Comparison of ENCODE assay signal across 8 mouse cellular contexts in genomic region chr7:25755468-25755833, GRCm38 (mm10). TPM values are rescaled to one million over a fixed set of nuclear protein-coding genes. Genes with fewer than 3 reads are reported as not detected.
DNase-seq lines count a peak whose midpoint lies in the region; ATAC-seq and TF ChIP-seq lines count a peak whose summit lies in the region.

No protein-coding gene starts in this region.

- peak overlapping the region; percentile 95 for H3K4me2 ChIP-seq in heart, embryonic 11.5 days
- H3K4me2 ChIP-seq in hindbrain, postnatal 0 days (ENCODE audit: low read depth, low read length): peak overlapping the region; percentile 99
- H3K4me2 ChIP-seq in lung, embryonic 15.5 days: peak overlapping the region; percentile 89

- no peaks in the 10 kb centered on the region for H3K9me3 ChIP-seq in heart, embryonic 11.5 days (replicated peaks; ENCODE audit: control insufficient read depth, low read length)
- no peaks in the 10 kb centered on the region for H3K9me3 ChIP-seq in hindbrain, postnatal 0 days (ENCODE audit: low read length)
- H3K9me3 ChIP-seq in lung, embryonic 15.5 days: no peaks in the 10 kb centered on the region

- POLR2A ChIA-PET in Patski (lab: Charles Lee): interaction anchor here (0.9 to 1.0 kb wide), 2 partner anchors 26 to 56 kb away, joined by 3 to 6 read pairs; no protein-coding TSS in a partner anchor

- TF ChIP-seq CTCF in Patski (IDR thresholded peaks at IDR 0.05): no peak
- TF ChIP-seq CTCF in hindbrain, postnatal 0 days (IDR thresholded peaks at IDR 0.05; ENCODE audit: low read depth): no peak

- H3K4me1 ChIP-seq in heart, embryonic 11.5 days (ENCODE audit: control insufficient read depth, insufficient read depth, low read length): peaks cover 16% of the 10 kb centered on the region
- peaks cover 16% of the 10 kb centered on the region for H3K4me1 ChIP-seq in hindbrain, postnatal 0 days (ENCODE audit: insufficient read depth, low read length)
- H3K4me1 ChIP-seq in lung, embryonic 15.5 days: peaks cover 20% of the 10 kb centered on the region

- CTCF ChIA-PET in Patski (lab: Charles Lee): interaction anchor here (0.6 to 3.2 kb wide), 3 partner anchors 28 to 50 kb away, joined by 3 to 22 read pairs (median 3); no protein-coding TSS in a partner anchor

- in situ Hi-C loops in Patski (cut with MboI; ENCODE audit: low pct_unique_long_range_greater_than_20kb): loop anchor here (5.0 kb wide), 1 partner anchor 37 kb away; no protein-coding TSS in a partner anchor

- peak overlapping the region; percentile 93 for H3K4me3 ChIP-seq in heart, embryonic 11.5 days (ENCODE audit: low read depth, low read length)
- peak overlapping the region; percentile 98 for H3K4me3 ChIP-seq in hindbrain, postnatal 0 days (ENCODE audit: low read length)
- H3K4me3 ChIP-seq in lung, embryonic 15.5 days: peak overlapping the region; percentile 95

- H3K9ac ChIP-seq in heart, embryonic 11.5 days (ENCODE audit: low read depth, low read length): peak overlapping the region; percentile 68
- peak overlapping the region; percentile 29 for H3K9ac ChIP-seq in hindbrain, postnatal 0 days (replicated peaks; ENCODE audit: low read length)
- peak overlapping the region; percentile 99 for H3K9ac ChIP-seq in lung, embryonic 15.5 days

- no peak for DNase-seq in heart, adult 11 months
- no peak for DNase-seq in Patski (ENCODE audit: low read depth, low spot score)
- peak; percentile 40 for DNase-seq in fat pad, adult 2 months (ENCODE audit: extremely low read depth, low read depth, low spot score)
- DNase-seq in hindbrain, postnatal 0 days (ENCODE audit: low spot score): peak; percentile 87
- DNase-seq in ovary, adult 18-20 months (ENCODE audit: low spot score): peak; percentile 40
- DNase-seq in retina, embryonic 14.5 days (ENCODE audit: low spot score): no peak

- under 1% methylated on average over 15 of the region's 15 CpGs for WGBS in heart, embryonic 11.5 days (ENCODE audit: insufficient replicate concordance)
- WGBS in hindbrain, postnatal 0 days: under 1% methylated on average over 15 of the region's 15 CpGs
- under 1% methylated on average over 15 of the region's 15 CpGs for WGBS in lung, embryonic 15.5 days

- H3K36me3 ChIP-seq in heart, embryonic 11.5 days (ENCODE audit: control insufficient read depth, insufficient read depth, low read length): peaks cover 6% of the 10 kb centered on the region
- peaks cover 6% of the 10 kb centered on the region; the same call in 1 of the 2 replicates for H3K36me3 ChIP-seq in hindbrain, postnatal 0 days (ENCODE audit: insufficient read depth, low read length)
- H3K36me3 ChIP-seq in lung, embryonic 15.5 days: peaks cover 21% of the 10 kb centered on the region

- ATAC-seq in heart, embryonic 11.5 days (replicated peaks; ENCODE audit: insufficient number of reproducible peaks, low FRiP score, low TSS enrichment): peak; percentile 36
- ATAC-seq in Patski: peak; percentile 54
- ATAC-seq in hindbrain, postnatal 0 days: peak; percentile 61
- peak; percentile 31; the same call in 1 of the 2 replicates for ATAC-seq in lung, embryonic 15.5 days (ENCODE audit: borderline replicate concordance, extremely low read depth, low FRiP score, low TSS enrichment)

- H3K27ac ChIP-seq in heart, embryonic 11.5 days (ENCODE audit: low read depth, low read length): peak overlapping the region; percentile 90
- peak overlapping the region; percentile 99 for H3K27ac ChIP-seq in hindbrain, postnatal 0 days
- peak overlapping the region; percentile 97 for H3K27ac ChIP-seq in lung, embryonic 15.5 days

- no peaks in the 10 kb centered on the region for H3K27me3 ChIP-seq in heart, embryonic 11.5 days (ENCODE audit: control insufficient read depth, insufficient read depth, low read length)
- H3K27me3 ChIP-seq in Patski: no peaks in the 10 kb centered on the region
- no peaks in the 10 kb centered on the region for H3K27me3 ChIP-seq in hindbrain, postnatal 0 days (ENCODE audit: insufficient read depth, low read length)
- H3K27me3 ChIP-seq in lung, embryonic 15.5 days: no peaks in the 10 kb centered on the region

RNA-seq across cellular contexts. Expression of gene Hnrnpul1, which starts 0.9 kb away (rescaled TPM):
- 47.7 and 53.3 TPM in 2 replicates for polyA plus RNA-seq in heart, embryonic 11.5 days (2014; fragmentation: Nextera tagmentation; extraction: Ambion mirVana)
- polyA plus RNA-seq in Patski (2021): 123 TPM
- total RNA-seq in hindbrain, postnatal 0 days (2014; rRNA removed): 116 and 128 TPM in 2 replicates
- 43.4 and 44.6 TPM in 2 replicates for polyA plus RNA-seq in hindbrain, postnatal 0 days (2015; fragmentation: Nextera tagmentation; extraction: Ambion mirVana)
- polyA plus RNA-seq in lung, embryonic 15.5 days (2015; fragmentation: Nextera tagmentation; extraction: Ambion mirVana): 56.9 and 58.5 TPM in 2 replicates

RNA-seq across cellular contexts. Expression of gene Axl, which starts 33.1 kb away (rescaled TPM):
- 53.6 and 54.5 TPM in 2 replicates for polyA plus RNA-seq in heart, embryonic 11.5 days (2014; fragmentation: Nextera tagmentation; extraction: Ambion mirVana)
- 473 TPM for polyA plus RNA-seq in Patski (2021)
- total RNA-seq in hindbrain, postnatal 0 days (2014; rRNA removed): 41.7 and 44.3 TPM in 2 replicates
- 24.5 and 26.8 TPM in 2 replicates for polyA plus RNA-seq in hindbrain, postnatal 0 days (2015; fragmentation: Nextera tagmentation; extraction: Ambion mirVana)
- 53.7 and 56.5 TPM in 2 replicates for polyA plus RNA-seq in lung, embryonic 15.5 days (2015; fragmentation: Nextera tagmentation; extraction: Ambion mirVana)

RNA-seq across cellular contexts. Expression of gene Ccdc97, which starts 36.6 kb away (rescaled TPM):
- 25.5 and 25.6 TPM in 2 replicates for polyA plus RNA-seq in heart, embryonic 11.5 days (2014; fragmentation: Nextera tagmentation; extraction: Ambion mirVana)
- 33.7 TPM for polyA plus RNA-seq in Patski (2021)
- total RNA-seq in hindbrain, postnatal 0 days (2014; rRNA removed): 41.2 and 43.1 TPM in 2 replicates
- 23.1 and 26.6 TPM in 2 replicates for polyA plus RNA-seq in hindbrain, postnatal 0 days (2015; fragmentation: Nextera tagmentation; extraction: Ambion mirVana)
- polyA plus RNA-seq in lung, embryonic 15.5 days (2015; fragmentation: Nextera tagmentation; extraction: Ambion mirVana): 18.2 and 19.2 TPM in 2 replicates

Comparison
In these comparisons a context has a peak if more than half of its experiments do, and no peak if none do; other contexts are left out.
1. H3K9ac ChIP-seq: peak in every context shown above with its lines; median percentile 99 in lung, embryonic 15.5 days; 68 in heart, embryonic 11.5 days; 29 in hindbrain, postnatal 0 days.
2. DNase-seq: peak in fat pad, adult 2 months (single experiment), hindbrain, postnatal 0 days (single experiment) and ovary, adult 18-20 months (single experiment); none in heart, adult 11 months (single experiment), Patski (single experiment) and retina, embryonic 14.5 days (single experiment).
3. Peak in every context shown above with its lines, with median percentiles within 50 percentile points of each other: ATAC-seq, H3K27ac ChIP-seq, H3K4me2 ChIP-seq and H3K4me3 ChIP-seq.